Comparison of ENCODE assay signal across 16 mouse cellular contexts in the genomic region with DNA sequence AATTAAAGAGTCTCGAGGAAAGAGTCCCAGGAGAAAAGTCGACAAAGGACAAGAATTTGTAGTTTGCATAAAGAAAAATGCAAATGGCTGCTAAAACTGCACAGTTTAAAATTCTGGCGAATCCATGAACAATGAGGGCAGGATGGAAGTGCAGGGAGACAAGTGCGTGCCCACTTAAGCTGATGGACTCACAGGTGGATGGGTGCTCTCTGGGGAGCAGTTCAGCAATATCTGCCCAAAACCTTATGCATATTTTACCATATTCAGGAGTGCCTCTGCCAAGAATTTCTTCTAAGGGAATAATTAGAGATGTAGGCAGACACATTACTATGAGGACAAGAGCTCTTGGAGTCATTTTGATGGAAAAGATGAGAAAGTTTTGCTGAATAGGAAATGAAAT. TPM values are rescaled to one million over a fixed set of nuclear protein-coding genes. Genes with fewer than 3 reads are reported as not detected.
A peak's percentile ranks its signal among the peaks of the same experiment; 100 is the strongest.
DNase-seq lines count a peak whose midpoint lies in the region; ATAC-seq and TF ChIP-seq lines count a peak whose summit lies in the region.
"Had no signal": no experiment of that assay in that cellular context is flagged by ENCODE, and none has a peak within 500 bp of the region (broad histone marks: within the 10 kb centered on the region; RNA-seq: fewer than 3 reads in every experiment).

No protein-coding gene starts in this region.

- no peak overlapping the region for H3K4me2 ChIP-seq in midbrain, embryonic 14.5 days (ENCODE audit: low read length)
- H3K4me2 ChIP-seq: embryonic facial prominence, embryonic 12.5 days; forebrain, embryonic 15.5 days had no signal

- no peak for TF ChIP-seq POLR2A in brain, embryonic 14.5 days (IDR thresholded peaks at IDR 0.05; ENCODE audit: borderline replicate concordance, extremely low read depth, insufficient read depth, insufficient read length, poor library complexity, severe bottlenecking)

- no peaks in the 10 kb centered on the region for H3K4me1 ChIP-seq in midbrain, embryonic 14.5 days (ENCODE audit: control insufficient read depth, insufficient read depth, low read length)
- no peaks in the 10 kb centered on the region for H3K4me1 ChIP-seq in midbrain, embryonic 10.5 days
- H3K4me1 ChIP-seq: embryonic facial prominence, embryonic 10.5 days; embryonic facial prominence, embryonic 12.5 days; forebrain, embryonic 15.5 days had no signal

- ATAC-seq in midbrain, embryonic 14.5 days (ENCODE audit: low FRiP score, low TSS enrichment), result no peak
- ATAC-seq: forebrain, embryonic 15.5 days; forebrain, postnatal 0 days had no signal

- no peak overlapping the region for H3K27ac ChIP-seq in midbrain, embryonic 14.5 days (replicated peaks; ENCODE audit: low read depth, low read length)
- no peak overlapping the region for H3K27ac ChIP-seq in midbrain, embryonic 10.5 days (replicated peaks)
- H3K27ac ChIP-seq: embryonic facial prominence, embryonic 10.5 days; embryonic facial prominence, embryonic 12.5 days had no signal

- H3K4me3 ChIP-seq in midbrain, embryonic 14.5 days (replicated peaks; ENCODE audit: low read depth, low read length), result no peak overlapping the region
- H3K4me3 ChIP-seq in midbrain, embryonic 10.5 days, result no peak overlapping the region
- H3K4me3 ChIP-seq: embryonic facial prominence, embryonic 10.5 days; embryonic facial prominence, embryonic 12.5 days; forebrain, embryonic 15.5 days had no signal

- whole genome bisulfite sequencing in midbrain, embryonic 14.5 days, result 57% methylated on average over 4 of the region's 4 CpGs
- WGBS in midbrain, embryonic 10.5 days, result 85% methylated on average over 4 of the region's 4 CpGs

- H3K9me3 ChIP-seq in midbrain, embryonic 14.5 days (ENCODE audit: control insufficient read depth, low read length), result no peaks in the 10 kb centered on the region
- no peaks in the 10 kb centered on the region for H3K9me3 ChIP-seq in midbrain, embryonic 10.5 days (replicated peaks)
- H3K9me3 ChIP-seq: embryonic facial prominence, embryonic 10.5 days; embryonic facial prominence, embryonic 12.5 days; forebrain, embryonic 15.5 days had no signal

- TF ChIP-seq CTCF in brain, embryonic 14.5 days (IDR thresholded peaks at IDR 0.05; ENCODE audit: borderline replicate concordance, extremely low read depth, insufficient read depth, insufficient read length), result no peak

- no peaks in the 10 kb centered on the region for H3K27me3 ChIP-seq in midbrain, embryonic 14.5 days (ENCODE audit: control insufficient read depth, insufficient read depth, low read length)
- H3K27me3 ChIP-seq in midbrain, embryonic 10.5 days (ENCODE audit: low read depth, poor library complexity, severe bottlenecking), result no peaks in the 10 kb centered on the region
- H3K27me3 ChIP-seq: embryonic facial prominence, embryonic 12.5 days; forebrain, embryonic 15.5 days had no signal

- DNase-seq in midbrain, embryonic 14.5 days, result peak; percentile 32
- DNase-seq in midbrain, embryonic 10.5 days (ENCODE audit: low spot score), result no peak
- DNase-seq in brain, adult 2 months (ENCODE audit: low read depth, low spot score), result peak; percentile 6
- DNase-seq in brain, embryonic 14.5 days (ENCODE audit: low read depth), result peak; percentile 55
- no peak for DNase-seq in adipocyte (ENCODE audit: low spot score)
- DNase-seq: adrenal gland, adult 8-10 months; adrenal gland, postnatal 14 days; cerebellum, adult 11-12 months; cerebellum, adult 2 months; cerebellum, adult 9-10 months; cerebellum, postnatal 10 days; cerebellum, postnatal 25 days; forebrain, postnatal 0 days had no signal

- H3K9ac ChIP-seq in midbrain, embryonic 14.5 days (replicated peaks; ENCODE audit: low read length), result no peak overlapping the region
- H3K9ac ChIP-seq: embryonic facial prominence, embryonic 12.5 days; forebrain, embryonic 15.5 days; forebrain, postnatal 0 days had no signal

- H3K36me3 ChIP-seq in midbrain, embryonic 14.5 days (ENCODE audit: control insufficient read depth, insufficient read depth, low read length), result no peaks in the 10 kb centered on the region
- no peaks in the 10 kb centered on the region for H3K36me3 ChIP-seq in midbrain, embryonic 10.5 days
- H3K36me3 ChIP-seq: embryonic facial prominence, embryonic 10.5 days; forebrain, embryonic 15.5 days had no signal

RNA-seq across cellular contexts. Expression of a gene that starts 35.5 kb away (rescaled TPM):
- polyA plus RNA-seq in midbrain, embryonic 14.5 days (2014; fragmentation: Nextera tagmentation; extraction: Ambion mirVana), result 0.32 and 0.63 TPM in 2 replicates
- 3.4 and 3.7 TPM in 2 replicates for polyA plus RNA-seq in midbrain, embryonic 10.5 days (2016; fragmentation: Nextera tagmentation; extraction: Ambion mirVana)
- polyA plus RNA-seq in brain, embryonic 14.5 days (2012; rRNA removed), result 0.53 and 0.89 TPM in 2 replicates

Comparison
In these comparisons a context has a peak if more than half of its experiments do, and no peak if none do; other contexts are left out.
1. DNase-seq: peak in midbrain, embryonic 14.5 days (single experiment), brain, adult 2 months (single experiment) and brain, embryonic 14.5 days (single experiment); none in midbrain, embryonic 10.5 days (single experiment) and adipocyte (single experiment).